Mouse (Mus musculus): ENCODE measurements at regions not wholly inside any gene's neighbourhood (a gene's known extent, or its start where the extent isn't known, plus 50 kb on each side); places are given as distances from the start of the nearest gene placed in this dataset.
A peak's percentile ranks its signal among the peaks of the same experiment; 100 is the strongest.

GRCm38 (mm10) chr3:121104571-121105407 lies 66.7 kb downstream of the Rwdd3 start:
- 0 out of 2 replicates have a peak, but pooled peaks have one; percentile 42 for ATAC-seq (replicated peaks; ENCODE audit: low FRiP score, poor library complexity, severe bottlenecking)

- ATAC-seq (replicated peaks; ENCODE audit: low FRiP score, poor library complexity, severe bottlenecking): no peak
Observed at GRCm38 (mm10) chr3:121102871-121103270, 68.6 kb downstream of the Rwdd3 start.

GRCm38 (mm10) chr3:121102120-121102519 lies 69.4 kb downstream of the Rwdd3 start:
- ATAC-seq (replicated peaks; ENCODE audit: low FRiP score, poor library complexity, severe bottlenecking): no peak

- ATAC-seq (replicated peaks; ENCODE audit: low FRiP score, poor library complexity, severe bottlenecking): no peak
Observed at GRCm38 (mm10) chr3:121100211-121100860, 71.2 kb downstream of the Rwdd3 start.

- no peak for ATAC-seq (replicated peaks; ENCODE audit: low FRiP score, poor library complexity, severe bottlenecking)
Observed at GRCm38 (mm10) chr3:121093509-121093908, 78.0 kb downstream of the Rwdd3 start.

- no peak for ATAC-seq (replicated peaks; ENCODE audit: low FRiP score, poor library complexity, severe bottlenecking)
Observed at GRCm38 (mm10) chr3:121088724-121089123, 82.8 kb downstream of the Rwdd3 start.

- ATAC-seq (replicated peaks; ENCODE audit: low FRiP score, poor library complexity, severe bottlenecking): no peak
Observed at GRCm38 (mm10) chr3:121068676-121069075, 102.8 kb downstream of the Rwdd3 start.

GRCm38 (mm10) chr3:121035904-121036549 lies 135.5 kb downstream of the Rwdd3 start:
- ATAC-seq (replicated peaks; ENCODE audit: low FRiP score, poor library complexity, severe bottlenecking): no peak

- no peak for ATAC-seq (replicated peaks; ENCODE audit: low FRiP score, poor library complexity, severe bottlenecking)
Observed at GRCm38 (mm10) chr3:121025546-121026157, 145.8 kb downstream of the Rwdd3 start.

GRCm38 (mm10) chr3:121024810-121025209 lies 146.7 kb downstream of the Rwdd3 start:
- ATAC-seq (replicated peaks; ENCODE audit: low FRiP score, poor library complexity, severe bottlenecking): no peak

GRCm38 (mm10) chr3:121021126-121021848 lies 150.2 kb downstream of the Rwdd3 start:
- no peak for ATAC-seq (replicated peaks; ENCODE audit: low FRiP score, poor library complexity, severe bottlenecking)

GRCm38 (mm10) chr3:121009223-121009622 lies 162.3 kb downstream of the Rwdd3 start:
- ATAC-seq (replicated peaks; ENCODE audit: low FRiP score, poor library complexity, severe bottlenecking): no peak

GRCm38 (mm10) chr3:120983556-120984270 lies 187.8 kb downstream of the Rwdd3 start:
- ATAC-seq (replicated peaks; ENCODE audit: low FRiP score, poor library complexity, severe bottlenecking): no peak

- ATAC-seq (replicated peaks; ENCODE audit: low FRiP score, poor library complexity, severe bottlenecking): no peak
Observed at GRCm38 (mm10) chr3:120982795-120983555, 188.5 kb downstream of the Rwdd3 start.

- no peak for ATAC-seq (replicated peaks; ENCODE audit: low FRiP score, poor library complexity, severe bottlenecking)
Observed at GRCm38 (mm10) chr3:120982218-120982617, 189.3 kb downstream of the Rwdd3 start.

GRCm38 (mm10) chr3:120970746-120971466 lies 200.6 kb downstream of the Rwdd3 start:
- ATAC-seq (replicated peaks; ENCODE audit: low FRiP score, poor library complexity, severe bottlenecking): no peak

- ATAC-seq (replicated peaks; ENCODE audit: low FRiP score, poor library complexity, severe bottlenecking): no peak
Observed at GRCm38 (mm10) chr3:120946906-120947305, 224.6 kb downstream of the Rwdd3 start.

GRCm38 (mm10) chr3:120934401-120934800 lies 237.1 kb downstream of the Rwdd3 start:
- no peak for ATAC-seq (replicated peaks; ENCODE audit: low FRiP score, poor library complexity, severe bottlenecking)

Measured in erythroid progenitor cell, adult 5-6 weeks (primary cell).